In the genomic region with DNA sequence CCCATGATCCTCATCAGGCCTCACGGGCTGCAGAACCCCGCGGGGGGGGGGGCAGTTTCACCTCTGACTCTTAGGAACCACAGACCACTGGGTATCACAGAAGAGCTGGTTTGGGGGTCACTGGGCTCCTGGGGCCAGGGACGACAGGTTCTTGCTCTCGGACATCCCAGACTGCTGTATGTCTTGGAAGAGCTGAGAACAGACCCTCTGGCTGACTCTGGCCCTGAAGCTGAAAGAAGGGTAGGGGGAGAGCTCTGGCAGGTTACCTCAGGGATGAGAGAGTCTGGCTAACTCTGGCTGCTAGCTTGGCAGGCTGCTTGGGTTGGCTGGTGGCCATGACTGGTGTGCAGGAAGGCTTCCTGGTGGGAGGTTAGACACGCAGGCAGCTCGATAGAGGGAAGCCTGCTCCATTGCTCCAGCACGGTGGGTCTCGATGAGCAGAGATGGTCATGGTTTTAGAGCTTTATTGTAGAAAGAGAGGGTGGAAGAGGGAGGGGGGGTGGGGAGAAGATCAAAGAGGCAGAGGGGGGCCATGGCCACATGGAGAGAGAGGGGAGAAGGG, we compare ENCODE assay signal across 14 mouse cellular contexts. TPM values are rescaled to one million over a fixed set of nuclear protein-coding genes. Genes with fewer than 3 reads are reported as not detected.
DNase-seq lines count a peak whose midpoint lies in the region; ATAC-seq and TF ChIP-seq lines count a peak whose summit lies in the region.
"Had no signal": no experiment of that assay in that cellular context is flagged by ENCODE, and none has a peak within 500 bp of the region (broad histone marks: within the 10 kb centered on the region; RNA-seq: fewer than 3 reads in every experiment).

No protein-coding gene starts in this region.

- H3K9me3 ChIP-seq in heart, embryonic 10.5 days: no peaks in the 10 kb centered on the region
- H3K9me3 ChIP-seq in lung, embryonic 14.5 days (ENCODE audit: low read depth, low read length): no peaks in the 10 kb centered on the region
- no peaks in the 10 kb centered on the region for H3K9me3 ChIP-seq in lung, postnatal 0 days (ENCODE audit: low read length)
- H3K9me3 ChIP-seq in hindbrain, embryonic 16.5 days (ENCODE audit: control insufficient read depth, low read length): no peaks in the 10 kb centered on the region
- H3K9me3 ChIP-seq in liver, embryonic 11.5 days (ENCODE audit: control insufficient read depth, low read length): no peaks in the 10 kb centered on the region
- H3K9me3 ChIP-seq: heart, embryonic 15.5 days; lung, embryonic 15.5 days; midbrain, embryonic 13.5 days had no signal

- H3K27ac ChIP-seq in heart, embryonic 10.5 days: no peak overlapping the region
- no peak overlapping the region for H3K27ac ChIP-seq in lung, embryonic 14.5 days (ENCODE audit: low read depth)
- no peak overlapping the region for H3K27ac ChIP-seq in lung, postnatal 0 days (ENCODE audit: low read length)
- H3K27ac ChIP-seq in hindbrain, embryonic 16.5 days (ENCODE audit: low read depth, low read length): no peak overlapping the region
- H3K27ac ChIP-seq in liver, embryonic 11.5 days (ENCODE audit: low read depth, low read length): no peak overlapping the region
- H3K27ac ChIP-seq: heart, embryonic 15.5 days; kidney, postnatal 0 days; lung, embryonic 15.5 days; midbrain, embryonic 13.5 days had no signal

- H3K36me3 ChIP-seq in heart, embryonic 10.5 days: no peaks in the 10 kb centered on the region
- H3K36me3 ChIP-seq in lung, embryonic 14.5 days (ENCODE audit: insufficient read depth): no peaks in the 10 kb centered on the region
- H3K36me3 ChIP-seq in lung, postnatal 0 days (ENCODE audit: insufficient read depth, low read length): no peaks in the 10 kb centered on the region
- H3K36me3 ChIP-seq in hindbrain, embryonic 16.5 days (ENCODE audit: control insufficient read depth, insufficient read depth, low read length): no peaks in the 10 kb centered on the region
- H3K36me3 ChIP-seq in liver, embryonic 11.5 days (ENCODE audit: control insufficient read depth, insufficient read depth, low read length): no peaks in the 10 kb centered on the region
- H3K36me3 ChIP-seq: heart, embryonic 15.5 days; lung, embryonic 15.5 days; midbrain, embryonic 13.5 days had no signal

- DNase-seq in cerebellum, postnatal 10 days: peak; percentile 89 to 94
- peak; percentile 26 for DNase-seq in heart, adult 8-10 months (ENCODE audit: low spot score)
- DNase-seq in heart, embryonic 10.5 days (ENCODE audit: low spot score): no peak
- peak; percentile 36 for DNase-seq in lung, embryonic 14.5 days
- no peak for DNase-seq in lung, postnatal 0 days (ENCODE audit: low spot score)
- no peak for DNase-seq in liver, embryonic 11.5 days (ENCODE audit: low spot score)
- DNase-seq: adrenal gland, adult 8-10 months had no signal

- no peaks in the 10 kb centered on the region for H3K4me1 ChIP-seq in heart, embryonic 10.5 days
- no peaks in the 10 kb centered on the region for H3K4me1 ChIP-seq in lung, embryonic 14.5 days (ENCODE audit: insufficient read depth)
- no peaks in the 10 kb centered on the region for H3K4me1 ChIP-seq in lung, postnatal 0 days (ENCODE audit: insufficient read depth, low read depth, low read length)
- no peaks in the 10 kb centered on the region for H3K4me1 ChIP-seq in hindbrain, embryonic 16.5 days (ENCODE audit: control insufficient read depth, insufficient read depth, low read depth, low read length)
- H3K4me1 ChIP-seq in liver, embryonic 11.5 days (replicated peaks; ENCODE audit: control insufficient read depth, insufficient read depth, low read length): no peaks in the 10 kb centered on the region
- H3K4me1 ChIP-seq: heart, embryonic 15.5 days; lung, embryonic 15.5 days; midbrain, embryonic 13.5 days had no signal

- H3K4me2 ChIP-seq in lung, embryonic 14.5 days: no peak overlapping the region
- no peak overlapping the region for H3K4me2 ChIP-seq in lung, postnatal 0 days (replicated peaks; ENCODE audit: low read depth, low read length)
- no peak overlapping the region for H3K4me2 ChIP-seq in hindbrain, embryonic 16.5 days (ENCODE audit: low read length)
- no peak overlapping the region for H3K4me2 ChIP-seq in liver, embryonic 11.5 days
- H3K4me2 ChIP-seq: heart, embryonic 15.5 days; lung, embryonic 15.5 days; midbrain, embryonic 13.5 days had no signal

- WGBS in heart, embryonic 10.5 days: 64% methylated on average over 9 of the region's 9 CpGs
- WGBS in lung, embryonic 14.5 days: 53% methylated on average over 9 of the region's 9 CpGs
- WGBS in lung, postnatal 0 days: 62% methylated on average over 9 of the region's 9 CpGs
- 54% methylated on average over 9 of the region's 9 CpGs for WGBS in hindbrain, embryonic 16.5 days
- 67% methylated on average over 9 of the region's 9 CpGs for WGBS in liver, embryonic 11.5 days

- no peak for TF ChIP-seq EP300 in lung, postnatal 0 days (IDR thresholded peaks at IDR 0.05)

- no peak overlapping the region for H3K4me3 ChIP-seq in heart, embryonic 10.5 days
- no peak overlapping the region for H3K4me3 ChIP-seq in lung, embryonic 14.5 days (ENCODE audit: low read depth, low read length)
- no peak overlapping the region for H3K4me3 ChIP-seq in lung, postnatal 0 days (ENCODE audit: low read depth, low read length)
- H3K4me3 ChIP-seq in hindbrain, embryonic 16.5 days (ENCODE audit: low read length): no peak overlapping the region
- H3K4me3 ChIP-seq in liver, embryonic 11.5 days (ENCODE audit: low read depth, low read length): no peak overlapping the region
- H3K4me3 ChIP-seq: heart, embryonic 15.5 days; lung, embryonic 15.5 days; midbrain, embryonic 13.5 days had no signal

- no peak overlapping the region for H3K9ac ChIP-seq in lung, embryonic 14.5 days
- no peak overlapping the region for H3K9ac ChIP-seq in lung, postnatal 0 days (replicated peaks; ENCODE audit: low read depth)
- H3K9ac ChIP-seq in hindbrain, embryonic 16.5 days (ENCODE audit: low read depth, low read length): no peak overlapping the region
- no peak overlapping the region for H3K9ac ChIP-seq in liver, embryonic 11.5 days (ENCODE audit: low read depth, low read length)
- H3K9ac ChIP-seq: heart, embryonic 15.5 days; lung, embryonic 15.5 days; midbrain, embryonic 13.5 days had no signal

- H3K27me3 ChIP-seq in heart, embryonic 10.5 days (ENCODE audit: insufficient read depth, poor library complexity, severe bottlenecking): no peaks in the 10 kb centered on the region
- no peaks in the 10 kb centered on the region for H3K27me3 ChIP-seq in lung, embryonic 14.5 days (ENCODE audit: insufficient read depth, low read length)
- H3K27me3 ChIP-seq in lung, postnatal 0 days (replicated peaks; ENCODE audit: insufficient read depth, low read length): no peaks in the 10 kb centered on the region
- no peaks in the 10 kb centered on the region for H3K27me3 ChIP-seq in hindbrain, embryonic 16.5 days (replicated peaks; ENCODE audit: control insufficient read depth, insufficient read depth, low read length)
- H3K27me3 ChIP-seq in liver, embryonic 11.5 days (replicated peaks; ENCODE audit: control insufficient read depth, insufficient read depth, low read length): no peaks in the 10 kb centered on the region
- H3K27me3 ChIP-seq: heart, embryonic 15.5 days; lung, embryonic 15.5 days; midbrain, embryonic 13.5 days had no signal

- no peak for TF ChIP-seq CTCF in lung, embryonic 14.5 days (IDR thresholded peaks at IDR 0.05; ENCODE audit: low read depth)
- no peak for TF ChIP-seq CTCF in lung, postnatal 0 days (IDR thresholded peaks at IDR 0.05)

- no peak for ATAC-seq in cerebellum, adult (ENCODE audit: insufficient number of reproducible peaks, low FRiP score, low TSS enrichment)
- peak; percentile 8; the same call in 1 of the 2 replicates for ATAC-seq in lung, embryonic 14.5 days (ENCODE audit: insufficient read depth)
- no peak for ATAC-seq in lung, postnatal 0 days
- peak; percentile 61 for ATAC-seq in hindbrain, embryonic 16.5 days
- ATAC-seq in liver, embryonic 11.5 days (replicated peaks; ENCODE audit: low FRiP score): no peak
- ATAC-seq: midbrain, embryonic 13.5 days had no signal

RNA-seq across cellular contexts. Expression of a gene that starts 30.7 kb away (rescaled TPM):
- total RNA-seq in heart, adult 8-10 months (2022): 10 to 100 TPM; 10.6 to 16.1 (median 12.2) TPM
- 12.0 and 17.7 TPM in 2 replicates for polyA plus RNA-seq in heart, embryonic 10.5 days (2016; fragmentation: Nextera tagmentation; extraction: Ambion mirVana)
- 6.0 and 7.9 TPM in 2 replicates for polyA plus RNA-seq in lung, embryonic 14.5 days (2014; fragmentation: Nextera tagmentation; extraction: Ambion mirVana)
- 4.8 and 5.2 TPM in 2 replicates for polyA plus RNA-seq in lung, postnatal 0 days (2015; fragmentation: Nextera tagmentation; extraction: Ambion mirVana)
- 4.8 and 5.1 TPM in 2 replicates for polyA plus RNA-seq in hindbrain, embryonic 16.5 days (2015; fragmentation: Nextera tagmentation; extraction: Ambion mirVana)
- polyA plus RNA-seq in liver, embryonic 11.5 days (2014; fragmentation: Nextera tagmentation; extraction: Ambion mirVana): 1.9 and 2.2 TPM in 2 replicates
- total RNA-seq: MEL had no signal

Comparison
In these comparisons a context has a peak if more than half of its experiments do, and no peak if none do; other contexts are left out.
1. DNase-seq: peak in cerebellum, postnatal 10 days (2 of 2), heart, adult 8-10 months (single experiment) and lung, embryonic 14.5 days (single experiment); none in heart, embryonic 10.5 days (single experiment), lung, postnatal 0 days (single experiment) and liver, embryonic 11.5 days (single experiment).
2. ATAC-seq: peak in lung, embryonic 14.5 days (single experiment) and hindbrain, embryonic 16.5 days (single experiment); none in cerebellum, adult (single experiment), lung, postnatal 0 days (single experiment) and liver, embryonic 11.5 days (single experiment).